Mouse (Mus musculus): ENCODE results near the gene Pik3c2g. TPM values are rescaled to one million over a fixed set of nuclear protein-coding genes. Genes with fewer than 3 reads are reported as not detected.

The Pik3c2g gene
- polyA plus RNA-seq, 1 experiment from 2014 or later: 0.36 TPM

- Histone ChIP-seq H3K4me2 (ENCODE audit: low read depth, low read length, severe bottlenecking) (no peak overlapping the region), H3K4me1 (replicated peaks; ENCODE audit: control insufficient read depth, insufficient read depth, low read length) (no peaks in the 10 kb centered on the region), H3K27me3 (ENCODE audit: control insufficient read depth, insufficient read depth, low read length) (no peaks in the 10 kb centered on the region), H3K9ac (ENCODE audit: low read length) (no peak overlapping the region), H3K27ac (ENCODE audit: low read depth, low read length) (no peak overlapping the region), H3K4me3 (ENCODE audit: low read depth, low read length) (no peak overlapping the region), H3K9me3 (ENCODE audit: control insufficient read depth, low read length) (no peaks in the 10 kb centered on the region), H3K36me3 (ENCODE audit: control insufficient read depth, insufficient read depth, low read length) (no peaks in the 10 kb centered on the region)
- ATAC-seq (replicated peaks; ENCODE audit: low FRiP score) (no peak), DNase-seq (ENCODE audit: low spot score) (no peak)
- WGBS: 88% methylated on average over 18 of the region's 18 CpGs
Measured at GRCm38 (mm10) chr6:139865059-139865673, 278.1 kb downstream of the Pik3c2g start.

- ATAC-seq (replicated peaks; ENCODE audit: low FRiP score) (peak; percentile 44; the same call in 1 of the 2 replicates), DNase-seq (ENCODE audit: low spot score) (peak; percentile 57)
- H3K9ac ChIP-seq (ENCODE audit: low read length): no peak overlapping the region
- 56% methylated on average over 3 of the region's 3 CpGs for WGBS
- no peaks in the 10 kb centered on the region for H3K4me1 ChIP-seq (replicated peaks; ENCODE audit: control insufficient read depth, insufficient read depth, low read length)
- H3K36me3 ChIP-seq (ENCODE audit: control insufficient read depth, insufficient read depth, low read length): no peaks in the 10 kb centered on the region
- no peak overlapping the region for H3K4me3 ChIP-seq (ENCODE audit: low read depth, low read length)
- H3K9me3 ChIP-seq (ENCODE audit: control insufficient read depth, low read length): no peaks in the 10 kb centered on the region
- H3K27me3 ChIP-seq (ENCODE audit: control insufficient read depth, insufficient read depth, low read length): no peaks in the 10 kb centered on the region
- H3K4me2 ChIP-seq (ENCODE audit: low read depth, low read length, severe bottlenecking): no peak overlapping the region
- H3K27ac ChIP-seq (ENCODE audit: low read depth, low read length): no peak overlapping the region
Measured at GRCm38 (mm10) chr6:139874418-139875176, 287.6 kb downstream of the Pik3c2g start.

- Histone ChIP-seq H3K4me1 (replicated peaks; ENCODE audit: control insufficient read depth, insufficient read depth, low read length) (no peaks in the 10 kb centered on the region), H3K27ac (ENCODE audit: low read depth, low read length) (no peak overlapping the region), H3K4me3 (ENCODE audit: low read depth, low read length) (no peak overlapping the region), H3K4me2 (ENCODE audit: low read depth, low read length, severe bottlenecking) (no peak overlapping the region), H3K27me3 (ENCODE audit: control insufficient read depth, insufficient read depth, low read length) (no peaks in the 10 kb centered on the region), H3K9me3 (ENCODE audit: control insufficient read depth, low read length) (no peaks in the 10 kb centered on the region), H3K36me3 (ENCODE audit: control insufficient read depth, insufficient read depth, low read length) (no peaks in the 10 kb centered on the region), H3K9ac (ENCODE audit: low read length) (no peak overlapping the region)
- WGBS: 91% methylated on average over 1 of the region's 1 CpGs
- DNase-seq (ENCODE audit: low spot score) (no peak), ATAC-seq (replicated peaks; ENCODE audit: low FRiP score) (no peak)
Measured at GRCm38 (mm10) chr6:139876691-139877090, 289.7 kb downstream of the Pik3c2g start.

GRCm38 (mm10) chr6:139877476-139878361 lies 290.7 kb downstream of the Pik3c2g start:
- H3K9ac ChIP-seq (ENCODE audit: low read length): no peak overlapping the region
- 78% methylated on average over 6 of the region's 6 CpGs for WGBS
- no peaks in the 10 kb centered on the region for H3K27me3 ChIP-seq (ENCODE audit: control insufficient read depth, insufficient read depth, low read length)
- no peaks in the 10 kb centered on the region for H3K9me3 ChIP-seq (ENCODE audit: control insufficient read depth, low read length)
- no peak overlapping the region for H3K27ac ChIP-seq (ENCODE audit: low read depth, low read length)
- DNase-seq (ENCODE audit: low spot score): no peak
- H3K4me2 ChIP-seq (ENCODE audit: low read depth, low read length, severe bottlenecking): no peak overlapping the region
- H3K4me3 ChIP-seq (ENCODE audit: low read depth, low read length): no peak overlapping the region
- H3K36me3 ChIP-seq (ENCODE audit: control insufficient read depth, insufficient read depth, low read length): no peaks in the 10 kb centered on the region
- ATAC-seq (replicated peaks; ENCODE audit: low FRiP score): no peak
- H3K4me1 ChIP-seq (replicated peaks; ENCODE audit: control insufficient read depth, insufficient read depth, low read length): no peaks in the 10 kb centered on the region

GRCm38 (mm10) chr6:139878362-139878696 lies 291.3 kb downstream of the Pik3c2g start:
- 86% methylated on average over 1 of the region's 1 CpGs for WGBS
- DNase-seq (ENCODE audit: low spot score): no peak
- ATAC-seq (replicated peaks; ENCODE audit: low FRiP score): no peak
- no peak overlapping the region for H3K4me2 ChIP-seq (ENCODE audit: low read depth, low read length, severe bottlenecking)
- H3K9me3 ChIP-seq (ENCODE audit: control insufficient read depth, low read length): no peaks in the 10 kb centered on the region
- no peak overlapping the region for H3K4me3 ChIP-seq (ENCODE audit: low read depth, low read length)
- H3K36me3 ChIP-seq (ENCODE audit: control insufficient read depth, insufficient read depth, low read length): no peaks in the 10 kb centered on the region
- H3K27ac ChIP-seq (ENCODE audit: low read depth, low read length): no peak overlapping the region
- no peaks in the 10 kb centered on the region for H3K27me3 ChIP-seq (ENCODE audit: control insufficient read depth, insufficient read depth, low read length)
- no peaks in the 10 kb centered on the region for H3K4me1 ChIP-seq (replicated peaks; ENCODE audit: control insufficient read depth, insufficient read depth, low read length)
- H3K9ac ChIP-seq (ENCODE audit: low read length): no peak overlapping the region

GRCm38 (mm10) chr6:139882076-139882475 lies 295.1 kb downstream of the Pik3c2g start:
- Histone ChIP-seq H3K9me3 (ENCODE audit: control insufficient read depth, low read length) (no peaks in the 10 kb centered on the region), H3K27ac (ENCODE audit: low read depth, low read length) (no peak overlapping the region), H3K4me2 (ENCODE audit: low read depth, low read length, severe bottlenecking) (no peak overlapping the region), H3K36me3 (ENCODE audit: control insufficient read depth, insufficient read depth, low read length) (no peaks in the 10 kb centered on the region), H3K9ac (ENCODE audit: low read length) (no peak overlapping the region), H3K4me3 (ENCODE audit: low read depth, low read length) (no peak overlapping the region), H3K4me1 (replicated peaks; ENCODE audit: control insufficient read depth, insufficient read depth, low read length) (no peaks in the 10 kb centered on the region), H3K27me3 (ENCODE audit: control insufficient read depth, insufficient read depth, low read length) (no peaks in the 10 kb centered on the region)
- ATAC-seq (replicated peaks; ENCODE audit: low FRiP score) (no peak), DNase-seq (ENCODE audit: low spot score) (no peak)
- WGBS: 94% methylated on average over 2 of the region's 2 CpGs

GRCm38 (mm10) chr6:139887175-139887574 lies 300.2 kb downstream of the Pik3c2g start:
- no peak for DNase-seq (ENCODE audit: low spot score)
- Histone ChIP-seq H3K36me3 (ENCODE audit: control insufficient read depth, insufficient read depth, low read length) (no peaks in the 10 kb centered on the region), H3K9ac (ENCODE audit: low read length) (no peak overlapping the region), H3K9me3 (ENCODE audit: control insufficient read depth, low read length) (no peaks in the 10 kb centered on the region), H3K27me3 (ENCODE audit: control insufficient read depth, insufficient read depth, low read length) (no peaks in the 10 kb centered on the region), H3K4me2 (ENCODE audit: low read depth, low read length, severe bottlenecking) (no peak overlapping the region), H3K27ac (ENCODE audit: low read depth, low read length) (no peak overlapping the region), H3K4me1 (replicated peaks; ENCODE audit: control insufficient read depth, insufficient read depth, low read length) (no peaks in the 10 kb centered on the region), H3K4me3 (ENCODE audit: low read depth, low read length) (no peak overlapping the region)
- no peak for ATAC-seq (replicated peaks; ENCODE audit: low FRiP score)

GRCm38 (mm10) chr6:139895637-139896036 lies 308.6 kb downstream of the Pik3c2g start:
- ATAC-seq (replicated peaks; ENCODE audit: low FRiP score) (no peak), DNase-seq (ENCODE audit: low spot score) (no peak)
- Histone ChIP-seq H3K9ac (ENCODE audit: low read length) (no peak overlapping the region), H3K4me3 (ENCODE audit: low read depth, low read length) (no peak overlapping the region), H3K27ac (ENCODE audit: low read depth, low read length) (no peak overlapping the region), H3K9me3 (ENCODE audit: control insufficient read depth, low read length) (no peaks in the 10 kb centered on the region), H3K36me3 (ENCODE audit: control insufficient read depth, insufficient read depth, low read length) (no peaks in the 10 kb centered on the region), H3K4me1 (replicated peaks; ENCODE audit: control insufficient read depth, insufficient read depth, low read length) (no peaks in the 10 kb centered on the region), H3K27me3 (ENCODE audit: control insufficient read depth, insufficient read depth, low read length) (no peaks in the 10 kb centered on the region), H3K4me2 (ENCODE audit: low read depth, low read length, severe bottlenecking) (no peak overlapping the region)
- 79% methylated on average over 2 of the region's 2 CpGs for WGBS

Measured in forebrain, embryonic 11.5 days (tissue).